Mouse (Mus musculus): ENCODE measurements around the gene H6pd.

Gene H6pd

GRCm38 (mm10) chr4:150019741-150020380, 11.0 kb upstream of the H6pd start:
- DNase-seq (ENCODE audit: low spot score) = no peak

- no peak for DNase-seq (ENCODE audit: low spot score)
Measured at GRCm38 (mm10) chr4:150015436-150015835, 6.6 kb upstream of the H6pd start.

GRCm38 (mm10) chr4:150014378-150015091, 5.7 kb upstream of the H6pd start:
- DNase-seq (ENCODE audit: low spot score) = no peak

GRCm38 (mm10) chr4:150013805-150014204, 5.0 kb upstream of the H6pd start:
- DNase-seq (ENCODE audit: low spot score) = no peak

GRCm38 (mm10) chr4:150013186-150013690, 4.4 kb upstream of the H6pd start:
- DNase-seq (ENCODE audit: low spot score) = no peak

- no peak for DNase-seq (ENCODE audit: low spot score)
Measured at GRCm38 (mm10) chr4:150012322-150012723, 3.5 kb upstream of the H6pd start.

GRCm38 (mm10) chr4:150011564-150012321, 2.9 kb upstream of the H6pd start:
- DNase-seq (ENCODE audit: low spot score) = no peak

- DNase-seq (ENCODE audit: low spot score) = no peak
Measured at GRCm38 (mm10) chr4:150010054-150010730, 1.4 kb upstream of the H6pd start.

- DNase-seq (ENCODE audit: low spot score) = no peak
Measured at GRCm38 (mm10) chr4:150009587-150009930, 736 bp upstream of the H6pd start.

- no peak for DNase-seq (ENCODE audit: low spot score)
Measured at GRCm38 (mm10) chr4:150008325-150008852, 434 bp downstream of the H6pd start.

- no peak for DNase-seq (ENCODE audit: low spot score)
Measured at GRCm38 (mm10) chr4:150007444-150007843, 1.4 kb downstream of the H6pd start.

- DNase-seq (ENCODE audit: low spot score) = no peak
Measured at GRCm38 (mm10) chr4:150006991-150007390, 1.8 kb downstream of the H6pd start.

GRCm38 (mm10) chr4:150006122-150006854, 2.5 kb downstream of the H6pd start:
- no peak for DNase-seq (ENCODE audit: low spot score)

GRCm38 (mm10) chr4:150005231-150005630, 3.6 kb downstream of the H6pd start:
- DNase-seq (ENCODE audit: low spot score) = no peak

- no peak for DNase-seq (ENCODE audit: low spot score)
Measured at GRCm38 (mm10) chr4:150003641-150004040, 5.2 kb downstream of the H6pd start.

- no peak for DNase-seq (ENCODE audit: low spot score)
Measured at GRCm38 (mm10) chr4:150003021-150003580, 5.7 kb downstream of the H6pd start.

- no peak for DNase-seq (ENCODE audit: low spot score)
Measured at GRCm38 (mm10) chr4:150002021-150002528, 6.7 kb downstream of the H6pd start.

- no peak for DNase-seq (ENCODE audit: low spot score)
Measured at GRCm38 (mm10) chr4:150001221-150001860, 7.5 kb downstream of the H6pd start.

- no peak for DNase-seq (ENCODE audit: low spot score)
Measured at GRCm38 (mm10) chr4:149999931-150000555, 8.8 kb downstream of the H6pd start.

GRCm38 (mm10) chr4:149999510-149999900, 9.3 kb downstream of the H6pd start:
- no peak for DNase-seq (ENCODE audit: low spot score)

Data from left cerebral cortex, adult 11 months (tissue).